Mouse (Mus musculus) liver, adult 2 months (tissue): Measurements from ENCODE around the gene Atp13a5.

Source experiments
- CTCF ChIP-seq: fragments of 200-500 bp; IDR thresholded peaks from 2 replicates; pipeline ENCODE4 v1.5.1; 2011; ENCODE audit warnings: low read depth, low read length, control low read depth
- POLR2A ChIP-seq: fragments of 200-500 bp; IDR thresholded peaks from 2 replicates; pipeline ENCODE4 v1.6.1; 2011; ENCODE audit warnings: low read length, control low read depth; ENCODE audit not compliant: insufficient read depth; ENCODE audit errors: extremely low read depth

- TF ChIP-seq CTCF (no peak), POLR2A (no peak)
Measured at GRCm38 (mm10) chr16:29297555-29298021, 80.9 kb downstream of the Atp13a5 start.
